Mouse (Mus musculus): Measurements from ENCODE around the gene Chd9.

DNA sequence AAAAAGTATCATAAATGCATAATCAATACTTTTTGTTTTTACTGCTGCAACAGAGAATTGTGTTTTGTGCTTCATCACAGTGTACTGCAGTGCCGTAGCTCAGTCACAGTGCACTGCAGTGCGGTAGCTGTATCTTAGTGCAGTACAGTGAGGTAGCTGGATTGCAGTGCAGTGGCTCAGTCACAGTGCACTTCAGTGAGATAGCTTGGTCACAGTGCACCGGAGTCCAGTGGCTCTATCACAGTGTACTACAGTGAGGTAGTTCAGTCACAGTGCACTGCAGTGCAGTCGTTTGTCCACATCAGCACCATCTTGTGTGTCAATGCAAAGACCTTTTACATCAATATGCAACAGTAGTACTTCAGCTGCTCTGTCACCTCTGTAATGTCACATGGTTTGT is 140.2 kb downstream of the Chd9 start:
- no peak for TF ChIP-seq CTCF (conservative IDR thresholded peaks at IDR 0.05; ENCODE audit: insufficient read depth, insufficient read length, low read depth, low read length)
- no peak for TF ChIP-seq POLR2A (IDR thresholded peaks at IDR 0.05; ENCODE audit: low read depth, low read length)
